Mouse (Mus musculus) ES-E14 (cell line): ENCODE measurements around the gene Stub1. TPM values are rescaled to one million over a fixed set of nuclear protein-coding genes. Genes with fewer than 3 reads are reported as not detected.

Source experiments
- DNase-seq: peaks from one replicate; pipeline ENCODE4 v3.0.0-alpha.2; 2013; ENCODE audit warnings: low read depth, low spot score
- H3K27ac ChIP-seq: 2 replicates; pipeline ENCODE4 v1.5.1; 2012; ENCODE audit warnings: low read depth, mild to moderate bottlenecking, low read length, moderate library complexity, mixed read lengths; ENCODE audit not compliant: poor library complexity, insufficient read depth, severe bottlenecking
- H3K36me3 ChIP-seq: 2 replicates; pipeline ENCODE4 v1.6.1; 2012; ENCODE audit warnings: mild to moderate bottlenecking, low read length, moderate library complexity, mixed read lengths; ENCODE audit not compliant: control insufficient read depth, poor library complexity, insufficient read depth, severe bottlenecking
- H3K4me1 ChIP-seq, 2 experiments: fragments of 150-350 bp in 1 of 2; sonication (generic) in 1 of 2; 2 replicates each; pipeline ENCODE4 v1.6.1; 2012; ENCODE audit warnings: low read length in 2 of 2, mild to moderate bottlenecking in 1 of 2, mixed read lengths in 1 of 2; ENCODE audit not compliant: control insufficient read depth in 2 of 2, insufficient read depth in 2 of 2, poor library complexity in 1 of 2
- H3K4me3 ChIP-seq, 2 experiments: fragments of 150-350 bp in 1 of 2; sonication (generic) in 1 of 2; 2 replicates each; pipeline ENCODE4 v1.5.1; 2012; ENCODE audit warnings: low read length in 2 of 2, low read depth in 1 of 2, mild to moderate bottlenecking in 1 of 2, mixed read lengths in 1 of 2; ENCODE audit not compliant: insufficient read depth in 1 of 2, poor library complexity in 1 of 2, severe bottlenecking in 1 of 2
- H3K9ac ChIP-seq: 2 replicates; pipeline ENCODE4 v1.6.1; 2012; ENCODE audit warnings: low read depth, mild to moderate bottlenecking, low read length, mixed read lengths; ENCODE audit not compliant: poor library complexity, insufficient read depth, severe bottlenecking
- H3K9me3 ChIP-seq: fragments of 150-350 bp; sonication (generic); 2 replicates; pipeline ENCODE4 v1.6.1; 2012; ENCODE audit warnings: low read depth, mild to moderate bottlenecking, low read length; ENCODE audit not compliant: control insufficient read depth, insufficient read depth
- CHD2 ChIP-seq: IDR thresholded peaks from 2 replicates; pipeline ENCODE4 v1.6.1; 2014; ENCODE audit warnings: mild to moderate bottlenecking, low read depth, low read length, inconsistent platforms
- HCFC1 ChIP-seq: IDR thresholded peaks from 2 replicates; pipeline ENCODE4 v1.6.1; 2012; ENCODE audit warnings: low read length, inconsistent platforms, borderline replicate concordance; ENCODE audit not compliant: insufficient read depth
- MAFK ChIP-seq: IDR thresholded peaks from 2 replicates; pipeline ENCODE4 v1.6.1; 2014; ENCODE audit warnings: mild to moderate bottlenecking, low read depth, low read length, inconsistent platforms; ENCODE audit not compliant: insufficient read depth
- ZC3H11A ChIP-seq: IDR thresholded peaks from 2 replicates; pipeline ENCODE4 v1.6.1; 2012; ENCODE audit warnings: low read depth, mild to moderate bottlenecking, inconsistent platforms, low read length, borderline replicate concordance
- ZNF384 ChIP-seq: IDR thresholded peaks from 2 replicates; pipeline ENCODE4 v1.6.1; 2012; ENCODE audit warnings: low read depth, low read length, inconsistent platforms
- in situ Hi-C, 2 experiments: fragments of 600-800 bp; cut with MboI; formaldehyde crosslinking; loops; one replicate each; pipeline ENCODE4 v1.15.1; 2025; ENCODE audit warnings: low sequenced_read_pairs in 2 of 2, inconsistent platforms in 1 of 2; ENCODE audit not compliant: unreplicated experiment in 2 of 2
- total RNA-seq: library from RNA; depleted of rRNA; stranded (reverse); fragments of 300-350 nt; gene quantifications from 2 replicates; pipeline ENCODE4 v1.2.3, GENCODE M21; 2012

Gene Stub1
- total RNA-seq, 1 experiment = 161 TPM

- no peak for DNase-seq
- peaks cover 2 to 6% of the 10 kb centered on the region in 2 experiments; a peak in 1 of 4 replicates for H3K4me1 ChIP-seq
- H3K9me3 ChIP-seq = no peaks in the 10 kb centered on the region
- H3K36me3 ChIP-seq = peaks cover 42% of the 10 kb centered on the region
- H3K27ac ChIP-seq = peak overlapping the region; percentile 22; the same call in 1 of the 2 replicates
- in situ Hi-C loops = no loop called here
- peak overlapping the region; percentile 88 to 93 for H3K4me3 ChIP-seq
- peak overlapping the region; percentile 94 for H3K9ac ChIP-seq
- TF ChIP-seq ZNF384 (no peak), MAFK (no peak), ZC3H11A (no peak), CHD2 (no peak), HCFC1 (no peak)
These were observed 10.6 kb upstream of the Stub1 start for GRCm38 (mm10) chr17:25843636-25844395.

- DNase-seq = no peak
- no peak overlapping the region for H3K27ac ChIP-seq
These were observed 9.9 kb upstream of the Stub1 start for GRCm38 (mm10) chr17:25843122-25843521.

GRCm38 (mm10) chr17:25842509-25842908, 9.3 kb upstream of the Stub1 start:
- H3K4me3 ChIP-seq = no peak overlapping the region
- H3K9me3 ChIP-seq = no peaks in the 10 kb centered on the region
- H3K4me1 ChIP-seq = peaks cover 2 to 9% of the 10 kb centered on the region in 2 experiments; a peak in 1 of 4 replicates
- no peak overlapping the region for H3K27ac ChIP-seq
- H3K36me3 ChIP-seq = peaks cover 49% of the 10 kb centered on the region
- no peak for TF ChIP-seq CHD2
- TF ChIP-seq MAFK = no peak
- no peak for TF ChIP-seq HCFC1
- no peak for TF ChIP-seq ZNF384
- TF ChIP-seq ZC3H11A = no peak
- no peak for DNase-seq
- in situ Hi-C loops = no loop called here
- no peak overlapping the region for H3K9ac ChIP-seq

More at GRCm38 (mm10) chr17:25843122-25843521, 9.9 kb upstream of the Stub1 start:
- H3K4me1 ChIP-seq = peaks cover 2 to 6% of the 10 kb centered on the region in 2 experiments; a peak in 1 of 4 replicates
- no peak for TF ChIP-seq HCFC1
- no peak for TF ChIP-seq ZNF384
- no peak for TF ChIP-seq CHD2
- no peak for TF ChIP-seq MAFK
- TF ChIP-seq ZC3H11A = no peak
- no peak overlapping the region for H3K9ac ChIP-seq
- peak overlapping the region in 1 of 2 experiments; percentile 88; a peak in 1 of 4 replicates for H3K4me3 ChIP-seq
- peaks cover 44% of the 10 kb centered on the region for H3K36me3 ChIP-seq
- no peaks in the 10 kb centered on the region for H3K9me3 ChIP-seq
- in situ Hi-C loops = no loop called here

GRCm38 (mm10) chr17:25841117-25841880, 8.1 kb upstream of the Stub1 start, which contains the start of gene Gm20683:
Gene Gm20683 (minus strand): TSS chr17:25841763.
- Histone ChIP-seq H3K4me1 (peaks cover 2 to 14% of the 10 kb centered on the region in 2 experiments; a peak in 1 of 4 replicates), H3K9me3 (no peaks in the 10 kb centered on the region), H3K36me3 (peaks cover 49% of the 10 kb centered on the region), H3K27ac (no peak within 1 kb of the TSS), H3K4me3 (no peak within 1 kb of the TSS), H3K9ac (no peak within 1 kb of the TSS)
- in situ Hi-C loops = no loop called here
- DNase-seq = no peak
- TF ChIP-seq HCFC1 = no peak
- no peak for TF ChIP-seq ZC3H11A
- no peak for TF ChIP-seq ZNF384
- TF ChIP-seq CHD2 = no peak
- TF ChIP-seq MAFK = no peak
